Mouse (Mus musculus): ENCODE results near the gene Mndal.
"Not testable (repeated sequence)": the region's sequence is repeated elsewhere in the genome, so short reads cannot be mapped to it uniquely, and the experiment has no call there.

GRCm38 (mm10) chr1:173868586-173868985 lies 73.7 kb downstream of the Mndal start:
- TF ChIP-seq POLR2A (IDR thresholded peaks at IDR 0.05; ENCODE audit: control insufficient read depth, extremely low read depth, insufficient read depth, low read length, poor library complexity); CTCF (IDR thresholded peaks at IDR 0.05; ENCODE audit: borderline replicate concordance, control insufficient read depth, extremely low read depth, insufficient read depth, low read length, poor library complexity): not testable (repeated sequence)
